Mouse (Mus musculus) cerebellum, adult 2 months (tissue): ENCODE data around the gene Nup88. TPM values are rescaled to one million over a fixed set of nuclear protein-coding genes. Genes with fewer than 3 reads are reported as not detected.
"Not testable (repeated sequence)": the region's sequence is repeated elsewhere in the genome, so short reads cannot be mapped to it uniquely, and the experiment has no call there.

Experiments used
- DNase-seq, 2 experiments: peaks; one replicate each; pipeline ENCODE4 v3.0.0; 2021
- H3K27ac ChIP-seq: fragments of 200-500 bp; 2 replicates; pipeline ENCODE4 v1.5.1; 2012; ENCODE audit warnings: low read length, control low read depth, inconsistent platforms; ENCODE audit not compliant: insufficient read depth
- H3K27me3 ChIP-seq: fragments of 200-500 bp; 2 replicates; pipeline ENCODE4 v1.6.1; 2012; ENCODE audit warnings: inconsistent platforms, mild to moderate bottlenecking, low read length, moderate library complexity; ENCODE audit not compliant: control insufficient read depth, insufficient read depth
- H3K4me1 ChIP-seq: fragments of 200-500 bp; 2 replicates; pipeline ENCODE4 v1.6.1; 2011; ENCODE audit warnings: low read length; ENCODE audit not compliant: control insufficient read depth, insufficient read depth
- H3K4me3 ChIP-seq: fragments of 200-500 bp; replicated peaks from 2 replicates; pipeline ENCODE3; 2011; ENCODE audit warnings: mild to moderate bottlenecking, low read depth, low read length, control low read depth; ENCODE audit not compliant: insufficient read depth
- CTCF ChIP-seq: fragments of 200-500 bp; IDR thresholded peaks from 2 replicates; pipeline ENCODE4 v1.5.1; 2011; ENCODE audit warnings: low read depth, mild to moderate bottlenecking, control low read depth, low read length, moderate library complexity, borderline replicate concordance; ENCODE audit not compliant: insufficient read depth
- POLR2A ChIP-seq: fragments of 200-500 bp; IDR thresholded peaks from 2 replicates; pipeline ENCODE4 v1.6.1; 2011; ENCODE audit warnings: low read length, control low read depth, borderline replicate concordance; ENCODE audit not compliant: insufficient read depth
- WGBS: fragments of 180-500 bp; shearing (Covaris S2); methylation state at CpG from one replicate; pipeline ENCODE4 v1.1.7; 2018; 5-methylcytosine and 5-hydroxymethylcytosine counted together
- polyA plus RNA-seq: library from polyadenylated mRNA; depleted of rRNA; stranded (reverse); fragments of >200 nt; gene quantifications from 2 replicates; pipeline ENCODE4 v1.2.3, GENCODE M21; 2012; rRNA removed

Nup88 gene
- polyA plus RNA-seq, 1 experiment = 79.1 TPM

DNA sequence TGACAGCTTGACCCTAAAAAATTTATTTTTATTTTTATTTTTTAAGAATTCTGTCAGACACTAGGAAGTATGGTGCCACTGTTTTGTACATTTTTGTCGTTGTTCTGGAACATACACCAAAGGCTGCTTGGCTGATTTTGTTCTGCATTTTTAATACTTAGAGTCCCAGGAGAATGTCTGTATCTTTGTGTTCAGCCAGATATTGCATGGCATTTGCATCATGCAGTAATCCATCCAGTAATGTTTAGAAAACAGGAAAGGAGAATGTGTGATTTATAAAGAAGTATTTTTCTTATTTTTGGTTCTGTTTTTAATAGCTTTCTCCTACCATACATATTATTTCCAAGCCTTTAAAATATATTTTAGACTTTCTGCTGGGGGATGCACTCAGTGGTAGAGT, 57.9 kb downstream of the Nup88 start:
- no peak for TF ChIP-seq CTCF
- no peak for TF ChIP-seq POLR2A

DNA sequence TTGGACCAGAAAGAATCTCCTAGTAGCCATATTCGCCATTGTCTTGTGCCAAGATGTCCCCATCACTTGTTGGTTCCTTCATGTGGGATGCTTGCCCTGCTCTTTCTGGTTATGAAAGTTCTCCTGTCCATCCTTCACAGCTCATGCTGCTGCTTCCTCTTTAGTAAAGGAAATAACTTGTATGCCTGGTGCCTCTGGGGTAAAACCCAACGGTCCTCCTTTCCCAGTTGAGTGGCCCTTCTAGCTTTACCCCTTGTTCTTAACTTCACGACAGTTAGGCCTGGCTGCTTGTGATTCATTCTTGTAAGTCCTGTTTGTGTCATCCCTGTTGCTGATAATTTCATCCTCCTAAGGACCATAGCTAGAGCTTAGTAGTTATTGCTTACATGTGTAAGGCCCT, 58.5 kb downstream of the Nup88 start:
- TF ChIP-seq CTCF (no peak), POLR2A (no peak)

More for the DNA sequence above, 57.9 kb downstream of the Nup88 start:
- Histone ChIP-seq H3K4me3 (no peak overlapping the region), H3K27ac (no peak overlapping the region), H3K27me3 (no peaks in the 10 kb centered on the region), H3K4me1 (no peaks in the 10 kb centered on the region)
- 80% methylated on average over 1 of the region's 1 CpGs for WGBS
- no peak for DNase-seq

DNA sequence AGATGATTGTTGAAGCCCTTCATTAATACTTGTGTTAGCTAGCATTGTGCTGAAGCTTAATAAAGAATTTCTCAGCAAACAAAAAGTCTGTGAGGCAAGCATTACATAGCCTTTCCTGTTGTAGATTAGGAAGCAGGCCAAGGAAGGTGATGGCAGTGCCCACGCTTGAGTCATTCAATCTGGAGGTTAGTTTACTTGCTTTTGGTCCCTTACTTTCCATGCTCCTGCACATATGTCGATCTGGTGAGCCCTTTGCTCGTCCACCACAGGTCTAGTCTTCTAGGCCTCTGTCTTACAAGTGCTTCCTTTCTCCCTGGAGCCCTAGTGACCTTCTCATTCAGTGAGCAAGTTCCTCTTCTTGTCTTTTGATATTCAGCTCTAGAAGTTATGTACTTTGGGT, 63.1 kb downstream of the Nup88 start:
- TF ChIP-seq CTCF (no peak), POLR2A (no peak)
- 67% methylated on average over 3 of the region's 3 CpGs for WGBS
- H3K27ac ChIP-seq = no peak overlapping the region

More for the DNA sequence above, 58.5 kb downstream of the Nup88 start:
- no peak for DNase-seq
- H3K4me3 ChIP-seq = no peak overlapping the region
- no peak overlapping the region for H3K27ac ChIP-seq
- no peaks in the 10 kb centered on the region for H3K4me1 ChIP-seq
- no peaks in the 10 kb centered on the region for H3K27me3 ChIP-seq
- 97% methylated on average over 3 of the region's 3 CpGs for WGBS

DNA sequence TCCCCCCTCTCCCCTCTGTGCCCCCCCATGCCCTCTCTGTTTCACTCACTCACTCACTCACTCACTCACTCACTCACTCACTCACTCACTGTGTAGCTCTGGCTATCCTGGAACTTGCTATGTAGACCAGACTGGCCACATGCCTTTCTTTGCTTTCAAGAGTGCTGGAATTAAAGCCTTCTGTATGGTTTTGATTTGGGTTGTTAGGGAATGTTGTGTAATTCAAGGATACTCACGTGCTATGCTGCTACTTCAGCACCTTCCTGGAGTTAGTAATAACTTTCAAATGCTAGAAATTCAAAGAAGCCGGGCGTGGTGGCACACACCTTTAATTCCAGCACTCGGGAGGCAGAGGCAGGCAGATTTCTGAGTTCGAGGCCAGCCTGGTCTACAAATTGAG, 71.6 kb downstream of the Nup88 start:
- H3K27me3 ChIP-seq, H3K4me3 ChIP-seq, H3K4me1 ChIP-seq, H3K27ac ChIP-seq, DNase-seq: not testable (repeated sequence)
- WGBS = 98% methylated on average over 5 of the region's 5 CpGs

More for the DNA sequence above, 63.1 kb downstream of the Nup88 start:
- peak in 1 of 2 experiments; percentile 12 for DNase-seq
- no peaks in the 10 kb centered on the region for H3K27me3 ChIP-seq
- no peak overlapping the region for H3K4me3 ChIP-seq
- no peaks in the 10 kb centered on the region for H3K4me1 ChIP-seq

DNA sequence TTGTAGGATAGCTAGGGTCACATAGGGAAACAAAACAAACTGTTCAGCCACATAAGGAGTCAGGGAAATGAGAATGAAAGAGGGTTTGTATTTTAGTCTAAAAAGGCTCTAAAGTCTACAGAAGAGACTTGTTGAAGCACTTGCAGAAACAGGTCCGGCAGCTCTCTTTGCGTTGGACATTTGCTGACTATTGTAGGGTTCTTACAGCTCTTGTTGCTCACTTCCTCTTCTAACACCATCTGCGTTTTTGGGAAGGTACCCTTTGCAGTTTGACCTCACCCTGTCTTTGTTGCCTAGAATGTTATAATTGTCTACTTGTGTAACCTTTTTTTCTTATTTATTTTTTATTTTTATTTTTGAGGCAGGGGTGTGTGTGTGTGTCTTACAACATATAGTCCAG, 72.1 kb downstream of the Nup88 start:
- 94% methylated on average over 3 of the region's 3 CpGs for WGBS
- Histone ChIP-seq H3K27me3 (no peaks in the 10 kb centered on the region), H3K4me1 (no peaks in the 10 kb centered on the region), H3K27ac (no peak overlapping the region), H3K4me3 (no peak overlapping the region)
- no peak for TF ChIP-seq POLR2A
- TF ChIP-seq CTCF = no peak
- DNase-seq = no peak

Other genes with a start within 250 kb of the Nup88 start
- 10.4 and 11.1 TPM in 2 replicates for gene Zfp3, start 205.8 kb downstream of the Nup88 start, polyA plus RNA-seq
- gene Scimp, start 157.4 kb downstream of the Nup88 start, polyA plus RNA-seq = 0.10 TPM in 1 of 2 replicates, not detected in the other
- 35.4 and 35.9 TPM in 2 replicates for gene Rabep1, start 125.2 kb downstream of the Nup88 start, polyA plus RNA-seq
- gene Rpain, start 240 bp upstream of the Nup88 start, polyA plus RNA-seq = 56.9 and 58.1 TPM in 2 replicates
- 102 and 107 TPM in 2 replicates for gene C1qbp, start 13.1 kb upstream of the Nup88 start, polyA plus RNA-seq
- gene Dhx33, start 34.5 kb upstream of the Nup88 start, polyA plus RNA-seq = 22.1 and 25.5 TPM in 2 replicates
- gene Mis12, start 49.6 kb upstream of the Nup88 start, polyA plus RNA-seq = 13.7 and 15.2 TPM in 2 replicates
- 16.9 and 17.3 TPM in 2 replicates for gene Derl2, start 49.9 kb upstream of the Nup88 start, polyA plus RNA-seq
- gene 6330403K07Rik, start 63.5 kb upstream of the Nup88 start, polyA plus RNA-seq = 161 and 184 TPM in 2 replicates
- gene Nlrp1a, start 174.7 kb upstream of the Nup88 start, polyA plus RNA-seq = not detected in 2 replicates